Mouse (Mus musculus) spleen, adult 2 months (tissue): ENCODE results near the gene Gdpd5.

Experiments used
- CTCF ChIP-seq: fragments of 200-500 bp; IDR thresholded peaks from 2 replicates; pipeline ENCODE4 v1.5.1; 2011; ENCODE audit warnings: mild to moderate bottlenecking, inconsistent platforms; ENCODE audit not compliant: insufficient read depth, insufficient read length, insufficient replicate concordance; ENCODE audit errors: extremely low read depth
- POLR2A ChIP-seq: fragments of 200-500 bp; IDR thresholded peaks from 2 replicates; pipeline ENCODE4 v1.6.1; 2011; ENCODE audit warnings: low read depth, low read length, inconsistent platforms

- no peak for TF ChIP-seq POLR2A
- no peak for TF ChIP-seq CTCF
Measured at GRCm38 (mm10) chr7:99475562-99475911, 94.3 kb downstream of the Gdpd5 start.
